Mouse (Mus musculus) adrenal gland, postnatal 25 days (tissue): ENCODE results near the gene Tmem30b. TPM values are rescaled to one million over a fixed set of nuclear protein-coding genes. Genes with fewer than 3 reads are reported as not detected.
A peak's percentile ranks its signal among the peaks of the same experiment; 100 is the strongest.

ENCODE experiments used
- DNase-seq: peaks from one replicate; pipeline ENCODE4 v3.0.0; 2021; ENCODE audit warnings: mixed read lengths
- total RNA-seq: library from RNA; stranded (reverse); gene quantifications from 2 replicates; pipeline ENCODE4 v1.2.3, GENCODE M21; 2021

The Tmem30b gene
- total RNA-seq, 1 experiment from 2014 or later: not detected

- DNase-seq: peak; percentile 82
Measured at GRCm38 (mm10) chr12:73517022-73517709, 29.0 kb downstream of the Tmem30b start.

GRCm38 (mm10) chr12:73516516-73516915 is 29.7 kb downstream of the Tmem30b start:
- no peak for DNase-seq

GRCm38 (mm10) chr12:73514722-73515121 is 31.5 kb downstream of the Tmem30b start:
- DNase-seq: no peak

GRCm38 (mm10) chr12:73513958-73514357 is 32.2 kb downstream of the Tmem30b start:
- no peak for DNase-seq

- no peak for DNase-seq
Measured at GRCm38 (mm10) chr12:73511467-73512047, 34.6 kb downstream of the Tmem30b start.

GRCm38 (mm10) chr12:73507105-73507504 is 39.1 kb downstream of the Tmem30b start:
- no peak for DNase-seq

GRCm38 (mm10) chr12:73506648-73507047 is 39.5 kb downstream of the Tmem30b start:
- no peak for DNase-seq

GRCm38 (mm10) chr12:73500689-73501326 is 45.4 kb downstream of the Tmem30b start:
- no peak for DNase-seq

- no peak for DNase-seq
Measured at GRCm38 (mm10) chr12:73495172-73495571, 51.0 kb downstream of the Tmem30b start.

GRCm38 (mm10) chr12:73493929-73494530 is 52.2 kb downstream of the Tmem30b start:
- DNase-seq: peak; percentile 17

Other genes starting within 250 kb of the Tmem30b start
- gene Prkch, start 38.4 kb upstream of the Tmem30b start, total RNA-seq: 13.6 and 15.2 TPM in 2 replicates